Mouse (Mus musculus): ENCODE data around the gene Prelp. TPM values are rescaled to one million over a fixed set of nuclear protein-coding genes. Genes with fewer than 3 reads are reported as not detected.

Prelp gene
- total and polyA plus RNA-seq, 3 experiments: not detected

GRCm38 (mm10) chr1:133889949-133890598 is 31.1 kb downstream of the Prelp start:
- H3K27me3 ChIP-seq (ENCODE audit: control insufficient read depth in 1 of 2, insufficient read depth in 2 of 2, low read length in 2 of 2): no peaks in the 10 kb centered on the region
- no peak overlapping the region for H3K27ac ChIP-seq (ENCODE audit: control insufficient read depth, low read depth, low read length)
- H3K4me1 ChIP-seq (ENCODE audit: control insufficient read depth in 1 of 2, insufficient read depth in 2 of 2, low read length in 2 of 2): peaks cover 10 to 72% of the 10 kb centered on the region in 2 experiments
- H3K9ac ChIP-seq (ENCODE audit: control insufficient read depth, low read depth, low read length, poor library complexity, severe bottlenecking): no peak overlapping the region
- H3K4me3 ChIP-seq (ENCODE audit: control insufficient read depth in 1 of 2, insufficient read depth in 1 of 2, low read depth in 2 of 2, low read length in 2 of 2): no peak overlapping the region
- no peaks in the 10 kb centered on the region for H3K9me3 ChIP-seq (replicated peaks; ENCODE audit: insufficient read depth, low read length)
- H3K36me3 ChIP-seq (ENCODE audit: control insufficient read depth in 1 of 2, insufficient read depth in 2 of 2, low read length in 2 of 2): peaks cover 0 to 31% of the 10 kb centered on the region in 2 experiments; a peak in 2 of 4 replicates
- no peak for TF ChIP-seq MXI1 (IDR thresholded peaks at IDR 0.05; ENCODE audit: low read depth, low read length)
- no peak for TF ChIP-seq E2F4 (IDR thresholded peaks at IDR 0.05; ENCODE audit: borderline replicate concordance, low read depth, low read length)
- no peaks in the 10 kb centered on the region for H3K79me2 ChIP-seq (ENCODE audit: control insufficient read depth, insufficient read depth, low read length, poor library complexity)
- DNase-seq (ENCODE audit: low read depth, low spot score): no peak

GRCm38 (mm10) chr1:133887538-133888250 is 33.5 kb downstream of the Prelp start:
- H3K27ac ChIP-seq (ENCODE audit: control insufficient read depth, low read depth, low read length): peak overlapping the region; percentile 98
- peak overlapping the region; percentile 48 to 67 for H3K4me3 ChIP-seq (ENCODE audit: control insufficient read depth in 1 of 2, insufficient read depth in 1 of 2, low read depth in 2 of 2, low read length in 2 of 2)
- peak overlapping the region; percentile 73 for H3K9ac ChIP-seq (ENCODE audit: control insufficient read depth, low read depth, low read length, poor library complexity, severe bottlenecking)
- H3K9me3 ChIP-seq (replicated peaks; ENCODE audit: insufficient read depth, low read length): no peaks in the 10 kb centered on the region
- H3K36me3 ChIP-seq (ENCODE audit: control insufficient read depth in 1 of 2, insufficient read depth in 2 of 2, low read length in 2 of 2): peaks cover 0 to 22% of the 10 kb centered on the region in 2 experiments; a peak in 2 of 4 replicates
- no peaks in the 10 kb centered on the region for H3K79me2 ChIP-seq (ENCODE audit: control insufficient read depth, insufficient read depth, low read length, poor library complexity)
- DNase-seq (ENCODE audit: low read depth, low spot score): peak; percentile 96
- no peaks in the 10 kb centered on the region for H3K27me3 ChIP-seq (ENCODE audit: control insufficient read depth in 1 of 2, insufficient read depth in 2 of 2, low read length in 2 of 2)
- H3K4me1 ChIP-seq (ENCODE audit: control insufficient read depth in 1 of 2, insufficient read depth in 2 of 2, low read length in 2 of 2): peaks cover 5 to 59% of the 10 kb centered on the region in 2 experiments
- no peak for TF ChIP-seq ELF1 (IDR thresholded peaks at IDR 0.05; ENCODE audit: low read depth, low read length)
- TF ChIP-seq NELFE (IDR thresholded peaks at IDR 0.05; ENCODE audit: low read depth, low read length): peak; percentile 80
- no peak for TF ChIP-seq CHD1 (IDR thresholded peaks at IDR 0.05; ENCODE audit: low read depth, low read length)
- peak; percentile 50 to 90; a peak in 3 of 4 replicates for TF ChIP-seq EP300 (IDR thresholded peaks at IDR 0.05; ENCODE audit: low read depth in 1 of 2, low read length in 2 of 2)
- TF ChIP-seq CHD2 (IDR thresholded peaks at IDR 0.05; ENCODE audit: low read length): no peak
- TF ChIP-seq ZMIZ1 (IDR thresholded peaks at IDR 0.05; ENCODE audit: low read depth, low read length): peak; percentile 97
- 0 out of 2 replicates have a peak, but pooled peaks have one; percentile 24 for TF ChIP-seq MYC (IDR thresholded peaks at IDR 0.05; ENCODE audit: low read depth, low read length)
- peak; percentile 68; the same call in 1 of the 2 replicates for TF ChIP-seq TCF12 (IDR thresholded peaks at IDR 0.05; ENCODE audit: low read depth, low read length)
- no peak for TF ChIP-seq MEF2A (IDR thresholded peaks at IDR 0.05; ENCODE audit: extremely low read depth, insufficient replicate concordance, low read depth, low read length, poor library complexity, severe bottlenecking)
- TF ChIP-seq CTCF (IDR thresholded peaks at IDR 0.05 in 2 of 3, conservative IDR thresholded peaks at IDR 0.05 in 1 of 3; ENCODE audit: control insufficient read depth in 1 of 3, insufficient read depth in 1 of 3, low read depth in 2 of 3, low read length in 3 of 3, poor library complexity in 1 of 3, severe bottlenecking in 1 of 3): no peak
- TF ChIP-seq JUND (IDR thresholded peaks at IDR 0.05; ENCODE audit: low read depth, low read length): no peak
- TF ChIP-seq SIN3A (IDR thresholded peaks at IDR 0.05; ENCODE audit: low read length): peak; percentile 35; the same call in 1 of the 2 replicates
- no peak for TF ChIP-seq SMC3 (IDR thresholded peaks at IDR 0.05; ENCODE audit: low read depth, low read length)
- TF ChIP-seq HCFC1 (IDR thresholded peaks at IDR 0.05; ENCODE audit: low read depth, low read length): peak; percentile 52; the same call in 1 of the 2 replicates
- peak; percentile 97 for TF ChIP-seq POLR2AphosphoS2 (IDR thresholded peaks at IDR 0.05; ENCODE audit: low read length)
- peak; percentile 72; the same call in 1 of the 2 replicates for TF ChIP-seq ETS1 (IDR thresholded peaks at IDR 0.05; ENCODE audit: low read depth, low read length)
- no peak for TF ChIP-seq ZNF384 (IDR thresholded peaks at IDR 0.05; ENCODE audit: low read depth, low read length)
- 0 out of 2 replicates have a peak, but pooled peaks have one; percentile 10 for TF ChIP-seq MAZ (IDR thresholded peaks at IDR 0.05; ENCODE audit: low read depth, low read length)
- no peak for TF ChIP-seq TAL1 (IDR thresholded peaks at IDR 0.05; ENCODE audit: low read length)
- TF ChIP-seq ZKSCAN1 (IDR thresholded peaks at IDR 0.05; ENCODE audit: low read depth, low read length): no peak
- peak; percentile 36 for TF ChIP-seq MXI1 (IDR thresholded peaks at IDR 0.05; ENCODE audit: low read depth, low read length)
- TF ChIP-seq USF1 (IDR thresholded peaks at IDR 0.05; ENCODE audit: low read depth, low read length): no peak
- TF ChIP-seq RAD21 (IDR thresholded peaks at IDR 0.05; ENCODE audit: low read depth, low read length): no peak; the same call in 1 of the 2 replicates
- TF ChIP-seq GATA1 (IDR thresholded peaks at IDR 0.05; ENCODE audit: low read depth, low read length): peak; percentile 82
- peak; percentile 96 for TF ChIP-seq TBP (IDR thresholded peaks at IDR 0.05; ENCODE audit: low read depth, low read length)
- peak; percentile 93 for TF ChIP-seq MYB (IDR thresholded peaks at IDR 0.05; ENCODE audit: low read depth, low read length)
- TF ChIP-seq NRF1 (IDR thresholded peaks at IDR 0.05; ENCODE audit: insufficient read depth, low read depth, low read length, poor library complexity, severe bottlenecking): no peak
- TF ChIP-seq MAFK (IDR thresholded peaks at IDR 0.05; ENCODE audit: borderline replicate concordance, low read depth, low read length): no peak

All from MEL (cell line).